Mouse (Mus musculus): ENCODE data around the gene Pde4b.
"Not testable (repeated sequence)": the region's sequence is repeated elsewhere in the genome, so short reads cannot be mapped to it uniquely, and the experiment has no call there.

Pde4b gene

GRCm38 (mm10) chr4:102484738-102485137 is 397.4 kb downstream of the Pde4b start:
- no peak for DNase-seq

GRCm38 (mm10) chr4:102486134-102486920 is 399.0 kb downstream of the Pde4b start:
- DNase-seq: peak in 1 of 2 experiments; percentile 30

GRCm38 (mm10) chr4:102486921-102487240 is 399.5 kb downstream of the Pde4b start:
- peak in 1 of 2 experiments; percentile 51 for DNase-seq

GRCm38 (mm10) chr4:102488000-102488399 is 400.7 kb downstream of the Pde4b start:
- no peak for DNase-seq

DNA sequence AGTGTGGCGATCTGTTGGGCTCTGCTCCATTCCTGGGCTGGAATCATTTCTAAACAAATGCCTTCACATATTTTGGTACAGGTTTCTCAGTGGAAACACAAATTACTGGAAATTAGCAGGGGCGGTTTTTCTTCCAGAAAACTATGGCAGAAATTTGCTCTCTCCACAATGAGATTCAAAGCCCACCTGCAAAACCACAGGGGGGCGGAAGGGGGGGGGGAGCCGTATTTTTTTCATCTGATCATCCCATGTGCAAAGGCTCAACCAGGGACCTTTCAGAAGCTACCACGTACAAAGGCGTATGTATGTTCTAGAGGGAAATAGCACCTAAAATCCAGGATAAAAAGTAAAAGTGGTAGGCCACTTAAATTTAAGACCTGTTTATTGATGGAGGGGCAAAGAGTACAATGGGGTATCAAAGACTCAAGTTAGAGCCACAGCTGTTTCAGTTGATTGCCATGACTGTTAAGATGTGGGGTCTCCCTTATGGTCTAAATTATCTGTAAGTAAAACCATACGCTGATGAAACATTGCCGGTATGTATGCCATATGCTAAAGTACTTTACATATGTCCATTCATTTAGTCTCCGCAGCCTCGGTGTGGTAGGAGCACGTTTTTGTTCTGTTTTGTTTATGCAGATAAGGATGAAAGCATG is 404.3 kb downstream of the Pde4b start:
- DNase-seq: no peak

DNA sequence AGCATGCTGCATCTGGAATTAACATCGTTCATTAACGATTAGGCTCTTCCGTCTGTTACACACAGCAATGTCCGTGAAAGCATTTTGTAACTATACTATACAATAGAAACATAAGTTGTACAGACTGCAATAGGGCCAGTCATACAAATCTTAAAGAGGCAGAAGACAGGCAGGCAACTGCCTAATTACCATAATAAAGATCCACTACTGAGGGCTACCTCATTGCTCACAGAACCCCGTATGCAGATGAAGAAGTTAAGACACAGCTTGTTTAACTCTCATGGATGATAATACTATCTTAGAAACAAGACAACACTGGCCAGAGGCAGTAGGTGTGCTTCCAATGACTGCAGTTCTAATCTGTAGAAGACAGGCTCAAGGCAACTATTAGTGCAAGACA is 405.6 kb downstream of the Pde4b start:
- no peak for DNase-seq

- no peak for DNase-seq
Observed at GRCm38 (mm10) chr4:102493342-102494128, 406.2 kb downstream of the Pde4b start.

DNA sequence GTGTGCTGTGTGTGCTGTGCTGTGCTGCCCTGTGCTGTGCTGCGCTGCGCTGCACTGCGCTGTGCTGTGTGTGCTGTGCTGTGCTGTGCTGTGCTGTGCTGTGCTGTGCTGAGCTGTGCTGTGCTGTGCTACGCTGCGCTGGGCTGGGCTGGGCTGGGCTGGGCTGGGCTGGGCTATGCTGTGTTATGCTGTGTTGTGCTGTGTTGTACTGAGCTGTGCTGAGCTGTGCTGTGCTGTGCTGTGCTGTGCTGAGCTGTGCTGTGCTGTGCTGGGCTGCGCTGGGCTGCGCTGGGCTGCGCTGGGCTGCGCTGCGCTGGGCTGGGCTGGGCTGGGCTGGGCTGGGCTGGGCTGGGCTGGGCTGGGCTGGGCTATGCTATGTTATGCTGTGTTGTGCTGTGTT is 406.9 kb downstream of the Pde4b start:
- DNase-seq: not testable (repeated sequence)

GRCm38 (mm10) chr4:102495001-102495400 is 407.7 kb downstream of the Pde4b start:
- no peak for DNase-seq

DNA sequence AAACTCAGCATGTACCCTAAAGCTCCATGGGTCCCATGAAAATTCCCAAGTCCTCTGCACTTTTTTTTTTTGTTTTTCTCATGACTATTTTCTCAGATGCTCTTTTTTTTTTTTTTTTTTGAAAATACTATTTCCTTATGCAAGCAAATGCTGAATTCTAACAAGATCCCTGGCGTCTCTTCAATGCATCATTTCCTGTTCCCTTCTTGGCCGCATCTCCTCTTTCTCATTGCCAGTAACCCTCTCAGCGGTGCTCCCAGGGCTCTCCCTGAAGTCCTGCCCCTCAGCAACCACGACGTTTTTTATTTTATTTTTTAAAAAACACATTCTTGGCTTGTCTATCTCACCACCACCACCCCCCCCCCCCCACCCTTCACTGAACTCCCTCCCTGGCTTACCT is 408.1 kb downstream of the Pde4b start:
- DNase-seq: peak; percentile 31 to 43

DNA sequence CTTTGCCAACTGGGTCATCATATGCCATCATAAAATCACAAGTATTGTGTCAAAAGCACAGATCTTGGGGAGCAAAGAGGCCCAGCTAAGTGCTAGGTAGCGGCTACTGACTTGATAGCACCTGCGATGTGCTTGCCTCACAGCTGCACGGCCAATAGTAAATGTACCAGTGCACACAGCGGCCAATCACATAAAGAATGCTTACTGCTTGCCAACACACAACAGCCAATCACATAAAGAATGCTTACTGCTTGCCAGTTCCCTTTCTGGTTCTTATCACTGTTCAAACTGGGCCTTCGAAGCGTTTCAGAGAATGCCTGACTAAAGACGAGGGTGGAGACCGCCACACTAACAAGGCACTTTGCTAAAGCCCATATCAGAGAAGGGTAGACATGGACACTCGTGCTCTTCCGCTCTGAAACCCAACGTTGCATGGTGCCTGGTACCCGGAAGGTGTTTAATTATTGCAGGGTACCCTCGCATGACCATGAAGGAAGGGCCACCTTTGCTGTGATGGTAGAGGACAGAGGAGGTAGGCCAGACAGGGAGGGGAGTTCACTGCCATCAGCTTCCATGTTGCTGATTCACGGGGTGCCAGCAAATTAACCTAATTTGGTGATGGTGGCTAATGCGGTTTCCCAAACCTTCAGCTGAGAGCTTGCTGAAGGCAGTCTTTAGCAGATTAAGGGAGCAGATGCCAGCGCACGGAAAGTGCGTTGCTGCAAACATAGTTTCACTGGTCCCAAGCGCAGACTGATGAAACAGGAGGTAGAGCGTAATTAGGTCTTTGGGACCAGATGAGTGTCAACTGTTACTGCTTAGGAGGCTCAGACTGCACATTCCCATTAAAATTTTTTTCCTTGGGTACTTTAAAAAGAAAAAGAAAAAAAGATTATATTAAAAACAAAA is 409.2 kb downstream of the Pde4b start:
- no peak for DNase-seq

- DNase-seq: peak; percentile 50 to 54
Observed at GRCm38 (mm10) chr4:102497221-102497620, 409.9 kb downstream of the Pde4b start.

GRCm38 (mm10) chr4:102498169-102498919 is 411.0 kb downstream of the Pde4b start:
- DNase-seq: no peak

DNA sequence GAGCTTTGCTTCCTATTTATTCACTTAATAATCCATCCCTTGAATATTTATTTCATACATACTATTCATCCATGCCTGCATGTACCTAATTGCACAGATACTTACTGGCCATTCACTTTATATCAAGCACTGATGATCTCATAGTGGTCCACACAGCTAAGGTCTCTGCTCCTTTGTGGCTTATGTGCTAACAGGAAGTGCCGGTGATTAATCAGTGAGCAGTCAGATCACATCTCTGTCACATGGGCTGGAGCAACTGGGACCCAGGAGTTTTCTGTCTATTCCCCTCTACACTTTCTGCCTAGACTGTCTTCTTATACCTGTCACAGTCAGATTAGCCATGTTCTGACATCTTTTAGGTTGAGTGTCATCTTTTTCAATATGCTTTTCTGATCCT is 411.6 kb downstream of the Pde4b start:
- no peak for DNase-seq

DNA sequence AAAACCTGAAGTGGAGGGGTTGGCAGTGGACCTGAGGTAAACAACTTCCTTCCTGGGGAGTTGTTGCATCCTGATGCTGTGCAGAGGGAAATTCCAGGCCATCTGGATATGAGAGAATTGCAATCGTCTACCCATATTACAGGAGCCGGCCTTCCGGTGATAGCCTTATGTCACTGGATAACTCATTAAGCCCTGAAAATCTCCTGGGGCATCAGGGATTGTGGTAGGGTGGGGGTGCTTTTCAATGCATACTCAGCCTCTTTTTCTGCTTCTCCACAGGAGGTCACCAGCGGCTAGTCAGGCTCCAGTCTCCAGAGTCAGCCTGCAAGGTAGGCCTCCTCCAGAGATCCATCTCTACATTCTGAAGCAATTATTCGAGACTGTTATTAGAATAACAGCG is 418.4 kb downstream of the Pde4b start:
- no peak for DNase-seq

DNA sequence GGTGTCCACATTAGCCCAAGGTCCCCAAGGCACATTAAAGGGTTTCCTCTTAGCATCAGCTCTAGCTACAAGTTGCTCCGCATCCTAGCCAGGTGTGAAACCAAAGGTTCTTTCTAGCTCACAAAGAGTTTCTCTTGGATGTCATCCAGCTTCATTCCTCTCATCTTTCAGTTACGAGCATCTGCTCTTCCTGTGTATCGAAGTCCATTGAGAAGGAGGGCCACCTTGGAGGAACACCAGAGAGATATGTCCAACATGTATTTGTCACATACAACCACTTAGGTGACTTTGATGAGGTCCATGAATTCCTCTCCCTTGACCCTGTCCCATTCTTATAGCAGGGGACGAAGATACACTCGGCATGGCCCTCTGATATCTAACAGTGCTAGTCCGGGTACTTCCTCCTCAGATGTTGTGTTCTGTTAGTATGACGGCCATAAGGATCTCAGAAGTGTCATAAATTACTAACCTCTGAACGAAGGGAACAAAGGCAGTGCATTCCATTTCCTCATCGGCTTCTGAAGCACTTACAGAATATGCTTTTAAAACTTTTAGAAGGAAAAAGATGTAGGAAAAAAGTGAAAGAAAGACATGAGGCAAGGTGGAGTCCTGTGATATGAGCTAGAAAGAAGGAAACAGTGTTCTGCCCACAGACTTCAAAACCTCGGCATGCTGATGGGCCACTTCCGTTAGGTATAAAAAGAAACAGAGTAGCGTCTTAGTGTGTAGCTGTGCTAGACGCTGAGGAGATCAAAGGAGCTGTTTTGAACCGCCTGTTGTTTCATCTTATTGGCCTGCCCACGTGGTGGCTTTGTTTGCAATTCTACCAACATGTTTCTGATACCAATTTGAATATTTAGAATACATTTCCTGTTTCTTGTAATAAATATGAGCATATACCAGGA is 419.3 kb downstream of the Pde4b start:
- no peak for DNase-seq

DNA sequence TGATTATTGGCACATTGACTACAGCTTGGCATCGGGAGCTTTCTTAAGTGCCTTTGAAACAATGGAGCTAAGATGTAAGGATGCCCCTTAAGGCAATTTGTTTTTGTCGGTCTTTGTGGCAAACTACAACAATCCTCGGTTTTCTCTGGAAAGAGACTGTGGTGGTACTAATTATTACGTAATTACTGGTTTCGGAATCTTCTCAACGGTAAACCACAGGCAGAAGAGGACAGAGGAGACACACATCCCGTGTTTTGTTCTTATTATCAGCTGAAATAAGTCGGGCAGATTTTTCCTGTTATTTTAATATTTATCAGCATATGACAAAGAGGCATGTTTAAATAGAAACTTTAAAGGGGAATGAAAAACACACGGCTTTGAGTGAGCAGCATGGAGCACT is 420.0 kb downstream of the Pde4b start:
- DNase-seq: no peak

DNA sequence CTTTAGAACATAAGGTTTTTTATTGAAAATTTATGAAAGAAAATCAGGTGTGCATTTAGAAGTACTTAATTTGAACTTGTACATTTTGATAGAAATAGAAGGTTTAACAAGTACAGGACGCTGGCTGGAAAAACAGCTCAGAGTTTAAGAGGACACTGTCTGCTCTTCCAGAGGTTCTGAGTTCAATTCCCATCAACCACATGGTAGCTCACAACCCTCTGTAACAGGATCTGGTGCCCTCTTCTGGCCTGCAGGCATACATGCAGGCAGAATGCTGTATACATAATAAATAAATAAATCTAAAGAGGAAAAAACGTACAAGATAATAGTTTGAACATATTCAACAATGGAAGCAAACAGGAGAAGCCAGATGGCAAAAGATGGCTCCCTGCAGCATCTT is 420.4 kb downstream of the Pde4b start:
- no peak for DNase-seq

GRCm38 (mm10) chr4:102510061-102510460 is 422.7 kb downstream of the Pde4b start:
- no peak for DNase-seq

DNA sequence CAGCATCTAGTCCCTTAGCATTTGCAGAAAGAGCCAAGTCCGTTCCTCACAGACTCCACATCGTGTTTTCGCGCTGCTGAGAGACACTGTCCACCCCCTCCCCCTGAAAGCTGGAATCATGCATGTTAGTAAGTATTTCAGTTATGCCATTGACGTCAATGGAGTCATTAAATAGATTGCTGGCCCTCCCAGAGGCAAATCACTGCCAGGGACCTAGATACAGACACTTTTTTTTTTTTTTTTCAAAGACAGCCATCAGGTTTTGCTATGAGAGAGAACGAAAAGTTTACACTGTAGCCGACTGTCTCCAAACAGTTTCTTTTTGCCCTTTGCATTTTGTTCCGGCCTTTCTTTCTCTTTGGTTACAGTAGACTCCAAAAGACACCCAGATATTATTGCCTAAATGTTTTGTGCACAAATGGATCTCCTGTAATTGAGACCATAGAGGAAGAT is 423.6 kb downstream of the Pde4b start:
- DNase-seq: peak; percentile 85 to 86

DNA sequence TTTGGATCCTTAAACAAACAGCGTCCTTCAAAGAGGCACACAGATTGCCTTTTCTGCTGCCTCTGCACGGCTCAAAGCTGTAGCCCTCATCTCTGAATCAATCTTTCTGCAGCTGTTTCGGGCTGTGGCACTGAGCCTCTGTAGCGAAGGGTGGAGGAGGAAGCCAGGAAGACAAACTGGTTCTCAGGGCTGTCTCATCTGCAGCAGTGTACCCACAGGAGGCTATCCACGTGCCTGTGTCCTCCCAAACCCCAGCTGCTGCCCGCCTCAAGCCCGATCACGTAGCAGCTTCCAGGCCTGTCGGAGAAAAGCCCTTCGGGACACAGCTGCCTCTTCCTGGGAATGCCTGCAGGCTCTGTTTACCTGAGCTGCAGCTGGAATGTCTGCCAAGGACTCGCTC is 424.2 kb downstream of the Pde4b start:
- peak in 1 of 2 experiments; percentile 67 for DNase-seq
